Comparison of ENCODE assay signal across 9 mouse cellular contexts in genomic region chr3:89578803-89579202, GRCm38 (mm10). TPM values are rescaled to one million over a fixed set of nuclear protein-coding genes. Genes with fewer than 3 reads are reported as not detected.
DNase-seq lines count a peak whose midpoint lies in the region; ATAC-seq and TF ChIP-seq lines count a peak whose summit lies in the region.
"Had no signal": no experiment of that assay in that cellular context is flagged by ENCODE, and none has a peak within 500 bp of the region (broad histone marks: within the 10 kb centered on the region; RNA-seq: fewer than 3 reads in every experiment).

No protein-coding gene starts in this region.

- H3K79me2 ChIP-seq in liver, adult 2 months (ENCODE audit: control insufficient read depth, insufficient read depth, low read length), result no peaks in the 10 kb centered on the region

- H3K4me2 ChIP-seq in kidney, postnatal 0 days (ENCODE audit: low read length), result no peak overlapping the region
- H3K4me2 ChIP-seq in hindbrain, embryonic 16.5 days (ENCODE audit: low read length), result no peak overlapping the region
- H3K4me2 ChIP-seq in forebrain, embryonic 12.5 days, result no peak overlapping the region
- H3K4me2 ChIP-seq: limb, embryonic 13.5 days had no signal

- H3K9me3 ChIP-seq in kidney, postnatal 0 days (replicated peaks; ENCODE audit: low read length), result no peaks in the 10 kb centered on the region
- no peaks in the 10 kb centered on the region for H3K9me3 ChIP-seq in hindbrain, embryonic 16.5 days (ENCODE audit: control insufficient read depth, low read length)
- H3K9me3 ChIP-seq in forebrain, embryonic 12.5 days, result no peaks in the 10 kb centered on the region
- H3K9me3 ChIP-seq: limb, embryonic 13.5 days had no signal

- H3K4me3 ChIP-seq in kidney, postnatal 0 days (replicated peaks; ENCODE audit: low read depth, low read length), result no peak overlapping the region
- H3K4me3 ChIP-seq in liver, adult 2 months (ENCODE audit: insufficient read depth, low read depth, low read length), result no peak overlapping the region
- no peak overlapping the region for H3K4me3 ChIP-seq in hindbrain, embryonic 16.5 days (ENCODE audit: low read length)
- H3K4me3 ChIP-seq in forebrain, embryonic 12.5 days (replicated peaks), result no peak overlapping the region
- H3K4me3 ChIP-seq: limb, embryonic 13.5 days had no signal

- peak; percentile 36; the same call in 1 of the 2 replicates for ATAC-seq in kidney, postnatal 0 days (replicated peaks; ENCODE audit: low FRiP score, low read depth)
- ATAC-seq in hindbrain, embryonic 16.5 days, result no peak
- ATAC-seq in forebrain, embryonic 12.5 days (ENCODE audit: low FRiP score), result no peak

- H3K9ac ChIP-seq in kidney, postnatal 0 days (ENCODE audit: low read depth, low read length), result no peak overlapping the region
- H3K9ac ChIP-seq in liver, adult 2 months (ENCODE audit: low read depth, low read length), result no peak overlapping the region
- H3K9ac ChIP-seq in hindbrain, embryonic 16.5 days (ENCODE audit: low read depth, low read length), result no peak overlapping the region
- H3K9ac ChIP-seq in forebrain, embryonic 12.5 days, result no peak overlapping the region
- H3K9ac ChIP-seq: limb, embryonic 13.5 days had no signal

- no peak overlapping the region for H3K27ac ChIP-seq in kidney, postnatal 0 days
- H3K27ac ChIP-seq in liver, adult 2 months (replicated peaks; ENCODE audit: insufficient read depth, low read depth, low read length), result no peak overlapping the region
- no peak overlapping the region for H3K27ac ChIP-seq in hindbrain, embryonic 16.5 days (ENCODE audit: low read depth, low read length)
- H3K27ac ChIP-seq in forebrain, embryonic 12.5 days, result no peak overlapping the region
- H3K27ac ChIP-seq: limb, embryonic 13.5 days had no signal

- TF ChIP-seq POLR2A in liver, adult 2 months (IDR thresholded peaks at IDR 0.05; ENCODE audit: extremely low read depth, insufficient read depth, low read length), result no peak

- no peak for DNase-seq in kidney, postnatal 0 days (ENCODE audit: low spot score)
- DNase-seq in kidney, adult 11 months, result no peak
- DNase-seq in adrenal gland, postnatal 36 days, result peak; percentile 49
- DNase-seq in liver, adult 2 months (ENCODE audit: extremely low read depth, low read depth, low spot score), result peak; percentile 41
- DNase-seq in mesoderm, embryonic 11.5 days (ENCODE audit: low read depth, low spot score), result peak; percentile 39
- DNase-seq: cerebellum, adult 9-11 months had no signal

- no peaks in the 10 kb centered on the region for H3K4me1 ChIP-seq in kidney, postnatal 0 days (replicated peaks; ENCODE audit: insufficient read depth, low read length)
- H3K4me1 ChIP-seq in liver, adult 2 months (ENCODE audit: control insufficient read depth, insufficient read depth, low read length), result no peaks in the 10 kb centered on the region
- H3K4me1 ChIP-seq in hindbrain, embryonic 16.5 days (ENCODE audit: control insufficient read depth, insufficient read depth, low read depth, low read length), result no peaks in the 10 kb centered on the region
- H3K4me1 ChIP-seq in forebrain, embryonic 12.5 days, result peaks cover 7% of the 10 kb centered on the region; the same call in 1 of the 2 replicates

- no peaks in the 10 kb centered on the region for H3K27me3 ChIP-seq in kidney, postnatal 0 days (ENCODE audit: insufficient read depth, low read length)
- H3K27me3 ChIP-seq in liver, adult 2 months (ENCODE audit: control insufficient read depth, insufficient read depth, low read length), result peaks cover 3% of the 10 kb centered on the region; the same call in 1 of the 2 replicates
- no peaks in the 10 kb centered on the region for H3K27me3 ChIP-seq in hindbrain, embryonic 16.5 days (replicated peaks; ENCODE audit: control insufficient read depth, insufficient read depth, low read length)
- H3K27me3 ChIP-seq in forebrain, embryonic 12.5 days, result no peaks in the 10 kb centered on the region
- H3K27me3 ChIP-seq: limb, embryonic 13.5 days had no signal

- H3K36me3 ChIP-seq in kidney, postnatal 0 days (ENCODE audit: insufficient read depth, low read length), result no peaks in the 10 kb centered on the region
- no peaks in the 10 kb centered on the region for H3K36me3 ChIP-seq in liver, adult 2 months (ENCODE audit: control insufficient read depth, insufficient read depth, low read length)
- no peaks in the 10 kb centered on the region for H3K36me3 ChIP-seq in hindbrain, embryonic 16.5 days (ENCODE audit: control insufficient read depth, insufficient read depth, low read length)
- no peaks in the 10 kb centered on the region for H3K36me3 ChIP-seq in forebrain, embryonic 12.5 days (replicated peaks)
- H3K36me3 ChIP-seq: limb, embryonic 13.5 days had no signal

- TF ChIP-seq CTCF in kidney, postnatal 0 days (IDR thresholded peaks at IDR 0.05; ENCODE audit: low read depth), result no peak
- no peak for TF ChIP-seq CTCF in liver, adult 2 months (IDR thresholded peaks at IDR 0.05; ENCODE audit: low read depth, low read length)

- whole genome bisulfite sequencing in kidney, postnatal 0 days, result 23% methylated on average over 10 of the region's 10 CpGs
- WGBS in liver, adult 2 months, result 41% methylated on average over 10 of the region's 10 CpGs
- 78% methylated on average over 10 of the region's 10 CpGs for WGBS in hindbrain, embryonic 16.5 days
- 54% methylated on average over 10 of the region's 10 CpGs for WGBS in forebrain, embryonic 12.5 days

RNA-seq across cellular contexts. Expression of gene Kcnn3, which starts 58.8 kb away (rescaled TPM):
- polyA plus RNA-seq in kidney, postnatal 0 days (2015; fragmentation: Nextera tagmentation; extraction: Ambion mirVana), result 1.4 and 1.6 TPM in 2 replicates
- 1 to 10 TPM; 3.4 to 3.7 TPM for total RNA-seq in adrenal gland, postnatal 36 days (2021)
- under 0.01 and 0.13 TPM in 2 replicates for total RNA-seq in liver, adult 2 months (2014; rRNA removed)
- polyA plus RNA-seq in liver, adult 2 months (2012; rRNA removed), result 0.06 TPM in 1 of 2 replicates, not detected in the other
- 9.0 and 10.4 TPM in 2 replicates for polyA plus RNA-seq in hindbrain, embryonic 16.5 days (2015; fragmentation: Nextera tagmentation; extraction: Ambion mirVana)
- polyA plus RNA-seq in forebrain, embryonic 12.5 days (2016; fragmentation: Nextera tagmentation; extraction: Ambion mirVana), result 2.0 and 2.3 TPM in 2 replicates

Comparison
In these comparisons a context has a peak if more than half of its experiments do, and no peak if none do; other contexts are left out.
1. DNase-seq: peak in adrenal gland, postnatal 36 days (2 of 2), liver, adult 2 months (single experiment) and mesoderm, embryonic 11.5 days (single experiment); none in kidney, postnatal 0 days (single experiment) and kidney, adult 11 months (single experiment).